Mouse (Mus musculus) ES-Bruce4 (cell line): Measurements from ENCODE around the gene Mkrn1.
"Not testable (repeated sequence)": the region's sequence is repeated elsewhere in the genome, so short reads cannot be mapped to it uniquely, and the experiment has no call there.

Source experiments
- CTCF ChIP-seq: IDR thresholded peaks from one replicate; pipeline ENCODE4 v1.8.1; 2011; ENCODE audit warnings: low read depth, low read length
- POLR2A ChIP-seq: IDR thresholded peaks from one replicate; pipeline ENCODE4 v1.8.1; 2011; ENCODE audit warnings: low read length; ENCODE audit not compliant: insufficient read depth

GRCm38 (mm10) chr6:39437519-39437918, 17.3 kb upstream of the Mkrn1 start:
- not testable (repeated sequence) for TF ChIP-seq CTCF, POLR2A
